Mouse (Mus musculus): Measurements from ENCODE around the gene Srebf2. TPM values are rescaled to one million over a fixed set of nuclear protein-coding genes. Genes with fewer than 3 reads are reported as not detected.

Gene Srebf2
- polyA plus RNA-seq, 1 experiment from 2014 or later, result 187 TPM

- no peak for ATAC-seq (ENCODE audit: low FRiP score)
- H3K9ac ChIP-seq (replicated peaks), result no peak overlapping the region; the same call in 1 of the 2 replicates
- no peak overlapping the region for H3K4me2 ChIP-seq
- H3K4me3 ChIP-seq (replicated peaks), result no peak overlapping the region
- peak overlapping the region; percentile 66 for H3K27ac ChIP-seq (replicated peaks)
- H3K9me3 ChIP-seq (replicated peaks), result no peaks in the 10 kb centered on the region
- WGBS, result 62% methylated on average over 23 of the region's 23 CpGs
- H3K27me3 ChIP-seq (replicated peaks), result no peaks in the 10 kb centered on the region
- H3K36me3 ChIP-seq, result peaks cover 13% of the 10 kb centered on the region; the same call in 1 of the 2 replicates
- peaks cover 83% of the 10 kb centered on the region for H3K4me1 ChIP-seq
Observed at GRCm38 (mm10) chr15:82167201-82168168, 20.5 kb downstream of the Srebf2 start.

DNA sequence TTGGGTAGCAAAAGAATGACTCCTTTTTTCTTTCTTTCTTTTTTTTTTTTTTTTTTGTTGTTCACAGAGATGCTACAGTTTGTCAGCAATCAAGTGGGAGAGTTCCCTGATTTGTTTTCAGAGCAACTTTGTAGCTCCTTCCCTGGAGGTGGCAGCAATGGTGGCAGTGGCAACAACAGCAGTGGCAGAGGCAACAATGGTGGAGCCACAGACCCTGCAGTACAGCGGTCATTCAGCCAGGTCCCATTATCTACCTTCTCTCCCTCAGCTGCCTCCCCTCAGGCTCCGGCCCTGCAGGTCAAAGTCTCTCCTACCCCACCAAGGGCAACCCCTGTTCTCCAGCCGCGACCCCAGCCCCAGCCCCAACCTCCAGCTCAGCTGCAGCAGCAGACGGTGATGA, 22.7 kb downstream of the Srebf2 start:
- WGBS, result 72% methylated on average over 5 of the region's 5 CpGs
- Histone ChIP-seq H3K4me1 (peaks cover 72% of the 10 kb centered on the region), H3K9me3 (replicated peaks) (no peaks in the 10 kb centered on the region), H3K4me3 (replicated peaks) (no peak overlapping the region), H3K9ac (replicated peaks) (no peak overlapping the region), H3K36me3 (peaks cover 28% of the 10 kb centered on the region), H3K27me3 (replicated peaks) (no peaks in the 10 kb centered on the region), H3K27ac (replicated peaks) (peak overlapping the region; percentile 79), H3K4me2 (no peak overlapping the region)
- no peak for ATAC-seq (ENCODE audit: low FRiP score)

- Histone ChIP-seq H3K27ac (replicated peaks) (peak overlapping the region; percentile 79), H3K36me3 (peaks cover 38% of the 10 kb centered on the region), H3K9ac (replicated peaks) (no peak overlapping the region), H3K4me1 (peaks cover 62% of the 10 kb centered on the region), H3K27me3 (replicated peaks) (no peaks in the 10 kb centered on the region), H3K9me3 (replicated peaks) (no peaks in the 10 kb centered on the region), H3K4me3 (replicated peaks) (no peak overlapping the region), H3K4me2 (peak overlapping the region; percentile 25)
- WGBS, result 26% methylated on average over 36 of the region's 36 CpGs
- peak; percentile 72 for ATAC-seq (ENCODE audit: low FRiP score)
Observed at GRCm38 (mm10) chr15:82170437-82171377, 23.7 kb downstream of the Srebf2 start.

DNA sequence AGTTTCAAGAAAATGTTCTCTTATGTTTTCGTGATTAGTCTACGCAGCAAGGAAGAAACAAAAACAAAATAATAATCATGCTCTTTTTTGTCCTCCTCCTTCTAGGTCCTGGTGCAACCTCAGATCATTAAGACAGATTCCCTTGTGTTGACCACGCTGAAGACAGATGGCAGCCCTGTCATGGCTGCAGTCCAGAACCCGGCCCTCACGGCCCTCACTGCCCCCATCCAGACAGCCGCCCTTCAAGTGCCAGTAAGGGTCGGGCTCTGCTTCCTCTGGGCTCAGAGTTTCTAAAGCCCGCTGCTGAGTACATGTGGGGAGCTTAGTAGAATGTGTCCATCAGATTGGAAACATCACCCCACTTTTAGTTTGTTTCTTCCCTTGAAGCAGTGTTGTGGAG, 25.7 kb downstream of the Srebf2 start:
- Histone ChIP-seq H3K9ac (replicated peaks) (no peak overlapping the region), H3K36me3 (peaks cover 54% of the 10 kb centered on the region), H3K9me3 (replicated peaks) (no peaks in the 10 kb centered on the region), H3K4me1 (peaks cover 47% of the 10 kb centered on the region), H3K27me3 (replicated peaks) (no peaks in the 10 kb centered on the region), H3K4me3 (replicated peaks) (no peak overlapping the region), H3K4me2 (no peak overlapping the region), H3K27ac (replicated peaks) (no peak overlapping the region)
- WGBS, result 78% methylated on average over 8 of the region's 8 CpGs
- ATAC-seq (ENCODE audit: low FRiP score), result no peak

GRCm38 (mm10) chr15:82175091-82175490, 28.1 kb downstream of the Srebf2 start:
- ATAC-seq (ENCODE audit: low FRiP score), result no peak
- H3K4me2 ChIP-seq, result no peak overlapping the region
- H3K27me3 ChIP-seq (replicated peaks), result no peaks in the 10 kb centered on the region
- no peak overlapping the region for H3K9ac ChIP-seq (replicated peaks)
- H3K36me3 ChIP-seq, result peaks cover 78% of the 10 kb centered on the region
- H3K4me3 ChIP-seq (replicated peaks), result no peak overlapping the region
- no peaks in the 10 kb centered on the region for H3K9me3 ChIP-seq (replicated peaks)
- no peak overlapping the region for H3K27ac ChIP-seq (replicated peaks)
- H3K4me1 ChIP-seq, result peaks cover 24% of the 10 kb centered on the region
- 97% methylated on average over 9 of the region's 9 CpGs for WGBS

- Histone ChIP-seq H3K27ac (replicated peaks) (peak overlapping the region; percentile 33; the same call in 1 of the 2 replicates), H3K4me3 (replicated peaks) (no peak overlapping the region), H3K36me3 (peaks cover 90% of the 10 kb centered on the region), H3K27me3 (replicated peaks) (no peaks in the 10 kb centered on the region), H3K9me3 (replicated peaks) (0 out of 2 replicates have a peak, but pooled peaks cover 2% of the 10 kb centered on the region), H3K4me1 (0 out of 2 replicates have a peak, but pooled peaks cover 7% of the 10 kb centered on the region), H3K9ac (replicated peaks) (no peak overlapping the region), H3K4me2 (no peak overlapping the region)
- 57% methylated on average over 7 of the region's 7 CpGs for WGBS
- 0 out of 2 replicates have a peak, but pooled peaks have one; percentile 40 for ATAC-seq (ENCODE audit: low FRiP score)
Observed at GRCm38 (mm10) chr15:82177743-82178290, 30.8 kb downstream of the Srebf2 start.

GRCm38 (mm10) chr15:82181131-82181530, 34.1 kb downstream of the Srebf2 start:
- 0 out of 2 replicates have a peak, but pooled peaks cover 7% of the 10 kb centered on the region for H3K4me1 ChIP-seq
- 0 out of 2 replicates have a peak, but pooled peaks cover 2% of the 10 kb centered on the region for H3K9me3 ChIP-seq (replicated peaks)
- H3K9ac ChIP-seq (replicated peaks), result no peak overlapping the region
- no peak for ATAC-seq (ENCODE audit: low FRiP score)
- no peaks in the 10 kb centered on the region for H3K27me3 ChIP-seq (replicated peaks)
- H3K4me3 ChIP-seq (replicated peaks), result no peak overlapping the region
- no peak overlapping the region for H3K27ac ChIP-seq (replicated peaks)
- 63% methylated on average over 5 of the region's 5 CpGs for WGBS
- no peak overlapping the region for H3K4me2 ChIP-seq
- H3K36me3 ChIP-seq, result peaks cover 95% of the 10 kb centered on the region

DNA sequence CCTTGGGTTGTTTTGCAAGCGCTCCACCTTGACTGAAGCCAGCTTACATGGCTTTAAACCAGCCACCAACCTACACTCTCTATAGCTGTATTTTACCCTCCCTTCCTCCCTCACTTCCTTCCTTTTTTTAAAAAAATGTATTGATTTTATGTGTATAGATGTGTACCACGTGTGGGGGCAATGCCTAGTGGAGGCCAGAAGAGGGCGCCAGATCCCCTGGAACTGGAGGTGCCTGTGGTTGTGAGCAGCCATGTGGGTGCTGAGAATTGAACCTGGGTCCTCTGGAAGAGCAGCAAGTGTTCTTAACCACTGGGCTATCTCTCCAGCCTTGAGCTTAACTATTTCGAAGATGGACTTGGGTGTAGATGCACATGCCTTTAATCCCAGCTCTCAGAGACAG, 35.3 kb downstream of the Srebf2 start:
- H3K4me1 ChIP-seq, result 0 out of 2 replicates have a peak, but pooled peaks cover 6% of the 10 kb centered on the region
- H3K36me3 ChIP-seq, result peaks cover 97% of the 10 kb centered on the region
- H3K4me2 ChIP-seq, result no peak overlapping the region
- H3K4me3 ChIP-seq (replicated peaks), result no peak overlapping the region
- 0 out of 2 replicates have a peak, but pooled peaks cover 2% of the 10 kb centered on the region for H3K9me3 ChIP-seq (replicated peaks)
- no peaks in the 10 kb centered on the region for H3K27me3 ChIP-seq (replicated peaks)
- no peak overlapping the region for H3K27ac ChIP-seq (replicated peaks)
- 97% methylated on average over 4 of the region's 4 CpGs for WGBS
- no peak overlapping the region for H3K9ac ChIP-seq (replicated peaks)
- no peak for ATAC-seq (ENCODE audit: low FRiP score)

DNA sequence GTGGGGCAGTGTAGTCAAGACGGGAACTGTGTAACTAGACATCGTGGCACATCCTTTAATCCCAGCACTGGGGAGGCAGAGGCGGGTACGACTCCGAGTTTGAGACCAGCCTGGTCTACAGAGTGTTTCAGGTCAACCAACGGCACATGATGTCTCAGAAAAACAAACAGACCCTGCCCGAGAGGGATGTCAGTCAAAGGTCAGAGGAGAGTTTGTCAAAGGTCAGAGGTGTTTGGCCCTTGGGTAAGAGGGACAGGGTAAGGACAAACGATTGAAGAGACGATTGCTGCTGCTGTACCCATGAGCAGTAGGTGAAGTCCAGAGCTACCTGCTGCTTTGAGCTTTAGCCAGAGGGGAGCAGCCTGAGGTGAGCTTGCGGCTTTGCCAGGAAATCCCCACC, 36.6 kb downstream of the Srebf2 start:
- H3K27me3 ChIP-seq (replicated peaks), result no peaks in the 10 kb centered on the region
- peaks cover 97% of the 10 kb centered on the region for H3K36me3 ChIP-seq
- H3K27ac ChIP-seq (replicated peaks), result no peak overlapping the region
- H3K9me3 ChIP-seq (replicated peaks), result 0 out of 2 replicates have a peak, but pooled peaks cover 2% of the 10 kb centered on the region
- H3K4me3 ChIP-seq (replicated peaks), result no peak overlapping the region
- no peak for ATAC-seq (ENCODE audit: low FRiP score)
- no peak overlapping the region for H3K9ac ChIP-seq (replicated peaks)
- 89% methylated on average over 10 of the region's 10 CpGs for WGBS
- H3K4me2 ChIP-seq, result no peak overlapping the region
- H3K4me1 ChIP-seq, result 0 out of 2 replicates have a peak, but pooled peaks cover 3% of the 10 kb centered on the region

DNA sequence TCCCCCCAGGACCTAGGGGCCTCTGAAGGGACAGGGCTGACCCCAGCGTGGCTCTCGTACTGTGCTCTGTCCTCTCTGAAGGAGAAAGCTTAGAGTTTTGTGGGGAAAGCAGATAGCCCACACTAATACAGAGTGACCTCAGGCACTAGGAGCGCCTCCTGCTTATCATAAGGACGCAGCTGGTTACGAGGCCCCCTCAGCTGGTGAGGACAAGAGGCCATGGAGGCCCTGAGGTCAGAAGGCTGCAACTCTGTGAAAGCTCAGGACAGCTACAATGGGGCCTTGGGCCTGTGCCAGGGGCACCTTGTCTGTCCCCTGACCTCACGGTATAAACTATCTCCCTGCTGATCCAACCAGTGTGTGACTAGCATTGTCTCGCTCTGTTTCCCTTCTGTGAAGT, 37.2 kb downstream of the Srebf2 start:
- Histone ChIP-seq H3K4me2 (no peak overlapping the region), H3K36me3 (peaks cover 95% of the 10 kb centered on the region), H3K4me3 (replicated peaks) (no peak overlapping the region), H3K4me1 (0 out of 2 replicates have a peak, but pooled peaks cover 3% of the 10 kb centered on the region), H3K9ac (replicated peaks) (no peak overlapping the region), H3K27ac (replicated peaks) (no peak overlapping the region), H3K27me3 (replicated peaks) (no peaks in the 10 kb centered on the region), H3K9me3 (replicated peaks) (0 out of 2 replicates have a peak, but pooled peaks cover 2% of the 10 kb centered on the region)
- ATAC-seq (ENCODE audit: low FRiP score), result no peak
- 79% methylated on average over 7 of the region's 7 CpGs for WGBS

- Histone ChIP-seq H3K36me3 (peaks cover 95% of the 10 kb centered on the region), H3K27me3 (replicated peaks) (no peaks in the 10 kb centered on the region), H3K9ac (replicated peaks) (no peak overlapping the region), H3K9me3 (replicated peaks) (0 out of 2 replicates have a peak, but pooled peaks cover 2% of the 10 kb centered on the region), H3K4me3 (replicated peaks) (no peak overlapping the region), H3K4me1 (0 out of 2 replicates have a peak, but pooled peaks cover 3% of the 10 kb centered on the region), H3K4me2 (no peak overlapping the region), H3K27ac (replicated peaks) (no peak overlapping the region)
- WGBS, result 92% methylated on average over 10 of the region's 10 CpGs
- no peak for ATAC-seq (ENCODE audit: low FRiP score)
Observed at GRCm38 (mm10) chr15:82184656-82185055, 37.7 kb downstream of the Srebf2 start.
